28 mouse cellular contexts compared by ENCODE assay signal in the genomic region with DNA sequence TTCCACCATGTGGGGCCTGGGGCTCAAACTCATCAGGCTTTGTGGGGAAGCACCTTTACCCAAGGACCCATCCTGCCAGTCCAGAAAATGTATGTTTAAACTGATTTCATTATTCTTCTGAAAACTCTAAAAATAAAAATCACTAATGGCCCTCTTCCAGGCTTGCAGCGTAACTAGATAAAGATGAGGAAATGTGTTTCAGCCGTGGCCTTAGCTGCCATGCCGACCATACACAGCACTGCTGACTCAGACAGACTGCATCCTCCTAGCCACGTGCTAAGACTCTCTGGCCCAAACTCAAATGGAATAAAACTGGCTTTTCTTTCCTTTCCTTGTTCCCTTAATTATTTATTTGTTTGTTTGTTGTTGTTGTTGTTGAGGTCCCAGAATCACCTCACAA. TPM values are rescaled to one million over a fixed set of nuclear protein-coding genes. Genes with fewer than 3 reads are reported as not detected.
A peak's percentile ranks its signal among the peaks of the same experiment; 100 is the strongest.
DNase-seq lines count a peak whose midpoint lies in the region; ATAC-seq and TF ChIP-seq lines count a peak whose summit lies in the region.
"Had no signal": no experiment of that assay in that cellular context is flagged by ENCODE, and none has a peak within 500 bp of the region (broad histone marks: within the 10 kb centered on the region; RNA-seq: fewer than 3 reads in every experiment).

No protein-coding gene starts in this region.

- H3K27me3 ChIP-seq in lung, postnatal 0 days (replicated peaks; ENCODE audit: insufficient read depth, low read length): no peaks in the 10 kb centered on the region
- H3K27me3 ChIP-seq in small intestine, adult 2 months (ENCODE audit: control insufficient read depth, insufficient read depth, low read length): no peaks in the 10 kb centered on the region
- H3K27me3 ChIP-seq: embryonic facial prominence, embryonic 15.5 days; forebrain, embryonic 13.5 days; intestine, embryonic 15.5 days; liver, embryonic 13.5 days; megakaryocyte, embryonic 14.5 days had no signal

- H3K9me3 ChIP-seq in lung, postnatal 0 days (ENCODE audit: low read length): no peaks in the 10 kb centered on the region
- H3K9me3 ChIP-seq: embryonic facial prominence, embryonic 10.5 days; embryonic facial prominence, embryonic 15.5 days; forebrain, embryonic 13.5 days; intestine, embryonic 15.5 days; limb, embryonic 12.5 days; liver, embryonic 13.5 days; megakaryocyte, embryonic 14.5 days; midbrain, embryonic 12.5 days; neural tube, embryonic 12.5 days had no signal

- no peak overlapping the region for H3K4me2 ChIP-seq in lung, postnatal 0 days (replicated peaks; ENCODE audit: low read depth, low read length)
- H3K4me2 ChIP-seq: embryonic facial prominence, embryonic 15.5 days; forebrain, embryonic 13.5 days; intestine, embryonic 15.5 days; limb, embryonic 12.5 days; liver, embryonic 13.5 days; midbrain, embryonic 12.5 days; neural tube, embryonic 12.5 days had no signal

- TF ChIP-seq CTCF in lung, postnatal 0 days (IDR thresholded peaks at IDR 0.05): no peak
- no peak for TF ChIP-seq CTCF in small intestine, adult 2 months (IDR thresholded peaks at IDR 0.05; ENCODE audit: extremely low read depth, insufficient read length, insufficient replicate concordance, low read depth, low read length)

- no peaks in the 10 kb centered on the region for H3K36me3 ChIP-seq in lung, postnatal 0 days (ENCODE audit: insufficient read depth, low read length)
- H3K36me3 ChIP-seq in small intestine, adult 2 months (ENCODE audit: control insufficient read depth, insufficient read depth, low read length): no peaks in the 10 kb centered on the region
- H3K36me3 ChIP-seq: embryonic facial prominence, embryonic 10.5 days; embryonic facial prominence, embryonic 15.5 days; intestine, embryonic 15.5 days; limb, embryonic 12.5 days; liver, embryonic 13.5 days; midbrain, embryonic 12.5 days; neural tube, embryonic 12.5 days had no signal

- DNase-seq in adrenal gland, adult (ENCODE audit: inconsistent age in 2 of 2, low spot score in 1 of 2): peak; percentile 45 to 76
- DNase-seq in adrenal gland, postnatal 4 days (ENCODE audit: low spot score in 2 of 2): no peak
- DNase-seq in lung, postnatal 0 days (ENCODE audit: low spot score): peak; percentile 51
- no peak for DNase-seq in lung, postnatal 10 days
- peak; percentile 32 for DNase-seq in adrenal gland, postnatal 10 days
- DNase-seq in embryo, embryonic 11 days: no peak
- no peak for DNase-seq in heart, postnatal 14 days
- DNase-seq: cerebellum, adult 2 months; cerebellum, postnatal 14 days; gastrocnemius, postnatal 10 days; kidney, adult 8-10 months; kidney, postnatal 4 days; liver, embryonic 13.5 days; lung, adult 2 months had no signal

- WGBS in lung, postnatal 0 days: 45% methylated on average over 4 of the region's 4 CpGs
- 17% methylated on average over 4 of the region's 4 CpGs for WGBS in small intestine, adult 2 months

- no peak for ATAC-seq in lung, postnatal 0 days
- ATAC-seq: activated CD4-positive, CD25-positive, alpha-beta regulatory T cell, adult 4 months; forebrain, embryonic 13.5 days; hindbrain, postnatal 0 days; intestine, embryonic 15.5 days had no signal

- peaks cover 6% of the 10 kb centered on the region; the same call in 1 of the 2 replicates for H3K4me1 ChIP-seq in lung, postnatal 0 days (ENCODE audit: insufficient read depth, low read depth, low read length)
- peaks cover 12% of the 10 kb centered on the region; the same call in 1 of the 2 replicates for H3K4me1 ChIP-seq in small intestine, adult 2 months (ENCODE audit: control insufficient read depth, insufficient read depth, insufficient read length, low read length)
- H3K4me1 ChIP-seq: neural tube, embryonic 12.5 days had no signal

- H3K27ac ChIP-seq in lung, postnatal 0 days (ENCODE audit: low read length): no peak overlapping the region
- H3K27ac ChIP-seq in small intestine, adult 2 months (ENCODE audit: insufficient read depth, low read depth, low read length): peak overlapping the region; percentile 39; the same call in 1 of the 2 replicates
- H3K27ac ChIP-seq: embryonic facial prominence, embryonic 10.5 days; embryonic facial prominence, embryonic 15.5 days; forebrain, embryonic 13.5 days; hindbrain, postnatal 0 days; intestine, embryonic 15.5 days; kidney, postnatal 0 days; limb, embryonic 12.5 days; liver, embryonic 13.5 days; midbrain, embryonic 12.5 days; neural tube, embryonic 12.5 days had no signal

- no peak overlapping the region for H3K9ac ChIP-seq in lung, postnatal 0 days (replicated peaks; ENCODE audit: low read depth)
- H3K9ac ChIP-seq: embryonic facial prominence, embryonic 15.5 days; forebrain, embryonic 13.5 days; intestine, embryonic 15.5 days; limb, embryonic 12.5 days; liver, embryonic 13.5 days; midbrain, embryonic 12.5 days; neural tube, embryonic 12.5 days had no signal

- no peak for TF ChIP-seq POLR2A in small intestine, adult 2 months (IDR thresholded peaks at IDR 0.05; ENCODE audit: low read depth, low read length)

- intact Hi-C loops in heart, postnatal 14 days (cut with DNase I): no loop called here

- H3K4me3 ChIP-seq in lung, postnatal 0 days (ENCODE audit: low read depth, low read length): no peak overlapping the region
- H3K4me3 ChIP-seq in small intestine, adult 2 months (ENCODE audit: low read depth, low read length): no peak overlapping the region
- H3K4me3 ChIP-seq: embryonic facial prominence, embryonic 10.5 days; embryonic facial prominence, embryonic 15.5 days; forebrain, embryonic 13.5 days; intestine, embryonic 15.5 days; limb, embryonic 12.5 days; liver, embryonic 13.5 days; megakaryocyte, embryonic 14.5 days; midbrain, embryonic 12.5 days; myocyte; neural tube, embryonic 12.5 days had no signal

- no peak for TF ChIP-seq EP300 in lung, postnatal 0 days (IDR thresholded peaks at IDR 0.05)

RNA-seq across cellular contexts. Expression of a gene that starts 4.5 kb away (rescaled TPM):
- 10 to 100 TPM; 18.8 to 19.7 TPM for total RNA-seq in adrenal gland, postnatal 4 days (2021)
- polyA plus RNA-seq in lung, postnatal 0 days (2015; fragmentation: Nextera tagmentation; extraction: Ambion mirVana): 16.1 and 17.5 TPM in 2 replicates
- 10 to 100 TPM; 10.6 to 12.9 TPM for total RNA-seq in adrenal gland, postnatal 10 days (2021)
- polyA plus RNA-seq in small intestine, adult 2 months (2012; rRNA removed): 6.1 and 6.2 TPM in 2 replicates
- 1 to 10 TPM; 4.7 to 5.3 TPM for total RNA-seq in heart, postnatal 14 days (2021)

RNA-seq across cellular contexts. Expression of a gene that starts 19.5 kb away (rescaled TPM):
- total RNA-seq in adrenal gland, postnatal 4 days (2021): 10 to 100 TPM; 26.7 to 29.7 TPM
- 4.8 and 5.1 TPM in 2 replicates for polyA plus RNA-seq in lung, postnatal 0 days (2015; fragmentation: Nextera tagmentation; extraction: Ambion mirVana)
- 10 to 100 TPM; 23.2 to 26.3 TPM for total RNA-seq in adrenal gland, postnatal 10 days (2021)
- 9.6 and 22.6 TPM in 2 replicates for polyA plus RNA-seq in small intestine, adult 2 months (2012; rRNA removed)
- total RNA-seq in heart, postnatal 14 days (2021): 10 to 100 TPM; 16.4 to 16.5 TPM

RNA-seq across cellular contexts. Expression of a gene that starts 41.9 kb away (rescaled TPM):
- total RNA-seq in adrenal gland, postnatal 4 days (2021): 1 to 10 TPM; 6.0 to 7.4 TPM
- 7.1 and 7.2 TPM in 2 replicates for polyA plus RNA-seq in lung, postnatal 0 days (2015; fragmentation: Nextera tagmentation; extraction: Ambion mirVana)
- total RNA-seq in adrenal gland, postnatal 10 days (2021): 1 to 10 TPM; 4.1 to 5.6 TPM
- 1.8 and 2.1 TPM in 2 replicates for polyA plus RNA-seq in small intestine, adult 2 months (2012; rRNA removed)
- 1 to 10 TPM; 2.7 TPM for total RNA-seq in heart, postnatal 14 days (2021)
- polyA plus RNA-seq: activated CD4-positive, CD25-positive, alpha-beta regulatory T cell, adult 4 months had no signal

RNA-seq across cellular contexts. Expression of a gene that starts 59.8 kb away (rescaled TPM):
- under 1 TPM; 0.48 to 0.93 TPM for total RNA-seq in adrenal gland, postnatal 4 days (2021)
- 2.2 and 3.3 TPM in 2 replicates for polyA plus RNA-seq in lung, postnatal 0 days (2015; fragmentation: Nextera tagmentation; extraction: Ambion mirVana)
- total RNA-seq in adrenal gland, postnatal 10 days (2021): under 1 TPM; 0.81 to 0.91 TPM
- polyA plus RNA-seq in small intestine, adult 2 months (2012; rRNA removed): 3.0 and 3.5 TPM in 2 replicates
- total RNA-seq in heart, postnatal 14 days (2021): under 1 TPM; 0.74 to 0.80 TPM
- total RNA-seq: hindbrain, postnatal 0 days; midbrain, postnatal 0 days had no signal
- polyA plus RNA-seq: activated CD4-positive, CD25-positive, alpha-beta regulatory T cell, adult 4 months; midbrain, postnatal 0 days had no signal

Comparison
In these comparisons a context has a peak if more than half of its experiments do, and no peak if none do; other contexts are left out.
1. DNase-seq: peak in adrenal gland, adult (2 of 2), lung, postnatal 0 days (single experiment) and adrenal gland, postnatal 10 days (single experiment); none in adrenal gland, postnatal 4 days (0 of 2), lung, postnatal 10 days (single experiment), embryo, embryonic 11 days (single experiment) and heart, postnatal 14 days (0 of 2).